In genomic region chr15:100375066-100375465, GRCm38 (mm10) we compare ENCODE assay signal across 9 mouse cellular contexts. TPM values are rescaled to one million over a fixed set of nuclear protein-coding genes. Genes with fewer than 3 reads are reported as not detected.
DNase-seq lines count a peak whose midpoint lies in the region; ATAC-seq lines count a peak whose summit lies in the region.
"Had no signal": no experiment of that assay in that cellular context is flagged by ENCODE, and none has a peak within 500 bp of the region (broad histone marks: within the 10 kb centered on the region; RNA-seq: fewer than 3 reads in every experiment).

No protein-coding gene starts in this region.

- H3K4me3 ChIP-seq in midbrain, embryonic 11.5 days (ENCODE audit: low read depth, low read length): no peak overlapping the region
- no peak overlapping the region for H3K4me3 ChIP-seq in midbrain, embryonic 13.5 days (replicated peaks)

- no peaks in the 10 kb centered on the region for H3K36me3 ChIP-seq in midbrain, embryonic 11.5 days (ENCODE audit: control insufficient read depth, insufficient read depth, low read length)
- H3K36me3 ChIP-seq in midbrain, embryonic 13.5 days: no peaks in the 10 kb centered on the region

- no peak overlapping the region for H3K9ac ChIP-seq in midbrain, embryonic 11.5 days (ENCODE audit: low read length)
- no peak overlapping the region for H3K9ac ChIP-seq in midbrain, embryonic 13.5 days (replicated peaks)

- ATAC-seq in midbrain, embryonic 11.5 days (ENCODE audit: low FRiP score): no peak
- no peak for ATAC-seq in midbrain, embryonic 13.5 days
- no peak for ATAC-seq in megakaryocyte, adult 5-6 weeks (ENCODE audit: poor library complexity, severe bottlenecking)

- 40% methylated on average over 5 of the region's 5 CpGs for WGBS in midbrain, embryonic 11.5 days
- WGBS in midbrain, embryonic 13.5 days: 38% methylated on average over 5 of the region's 5 CpGs

- intact Hi-C loops in heart, postnatal 36 days (cut with DNase I): loop anchor here (2.0 kb wide), 2 partner anchors 112 to 352 kb away; no protein-coding TSS in a partner anchor
- intact Hi-C loops in left cerebral cortex, postnatal 14 days (cut with DNase I): loop anchor here (10.0 kb wide), 3 partner anchors 50 to 350 kb away; no protein-coding TSS in a partner anchor

- no peaks in the 10 kb centered on the region for H3K4me1 ChIP-seq in midbrain, embryonic 11.5 days (ENCODE audit: control insufficient read depth, insufficient read depth, low read length)
- no peaks in the 10 kb centered on the region for H3K4me1 ChIP-seq in midbrain, embryonic 13.5 days (replicated peaks)

- DNase-seq in midbrain, embryonic 11.5 days (ENCODE audit: low spot score, missing footprints): peak; percentile 91
- peak; percentile 83 for DNase-seq in ZHBTc4 (ENCODE audit: low read depth, low spot score)
- peak; percentile 50 to 71 for DNase-seq in cerebellum, postnatal 36 days
- peak; percentile 48 to 67 for DNase-seq in heart, postnatal 36 days
- peak; percentile 84 for DNase-seq in left cerebral cortex, postnatal 14 days (ENCODE audit: low spot score in 2 of 2)
- peak; percentile 45 for DNase-seq in retina, postnatal 7 days (ENCODE audit: low read depth, low spot score)

- H3K4me2 ChIP-seq in midbrain, embryonic 11.5 days: no peak overlapping the region
- H3K4me2 ChIP-seq in midbrain, embryonic 13.5 days (replicated peaks): no peak overlapping the region

- no peaks in the 10 kb centered on the region for H3K27me3 ChIP-seq in midbrain, embryonic 11.5 days (ENCODE audit: control insufficient read depth, insufficient read depth, low read length)
- no peaks in the 10 kb centered on the region for H3K27me3 ChIP-seq in midbrain, embryonic 13.5 days

- H3K27ac ChIP-seq in midbrain, embryonic 11.5 days (ENCODE audit: low read depth, low read length): no peak overlapping the region
- no peak overlapping the region for H3K27ac ChIP-seq in midbrain, embryonic 13.5 days

- H3K9me3 ChIP-seq in midbrain, embryonic 11.5 days (ENCODE audit: control insufficient read depth, low read length): no peaks in the 10 kb centered on the region
- no peaks in the 10 kb centered on the region for H3K9me3 ChIP-seq in midbrain, embryonic 13.5 days

RNA-seq across cellular contexts. Expression of gene Higd1c, which starts 10.7 kb away (rescaled TPM):
- polyA plus RNA-seq in midbrain, embryonic 11.5 days (2014; fragmentation: Nextera tagmentation; extraction: Ambion mirVana): not detected in 2 replicates
- not detected in 2 replicates for polyA plus RNA-seq in midbrain, embryonic 13.5 days (2015; fragmentation: Nextera tagmentation; extraction: Ambion mirVana)
- total RNA-seq in heart, postnatal 36 days (2021): not detected
- not detected for total RNA-seq in left cerebral cortex, postnatal 14 days (2021)
- not detected in 2 replicates for total RNA-seq in megakaryocyte, adult 5-6 weeks (2015)
- not detected in 2 replicates for total RNA-seq in megakaryocyte, adult 5-6 weeks (2017)
- polyA plus RNA-seq: gonadal fat pad, adult 2 months had no signal

RNA-seq across cellular contexts. Expression of gene Mettl7a2, which starts 22.1 kb away (rescaled TPM):
- polyA plus RNA-seq in midbrain, embryonic 11.5 days (2014; fragmentation: Nextera tagmentation; extraction: Ambion mirVana): not detected in 2 replicates
- polyA plus RNA-seq in midbrain, embryonic 13.5 days (2015; fragmentation: Nextera tagmentation; extraction: Ambion mirVana): not detected in 2 replicates
- total RNA-seq in heart, postnatal 36 days (2021): 1 to 10 TPM in 1 of 2 experiments, under 1 TPM in 1; 0.89 to 1.0 TPM
- total RNA-seq in left cerebral cortex, postnatal 14 days (2021): under 1 TPM in 1 of 2 experiments, not detected in 1; 0.20 TPM
- total RNA-seq in megakaryocyte, adult 5-6 weeks (2015): not detected in 2 replicates
- not detected in 2 replicates for total RNA-seq in megakaryocyte, adult 5-6 weeks (2017)

RNA-seq across cellular contexts. Expression of gene Methig1, which starts 22.1 kb away (rescaled TPM):
- polyA plus RNA-seq in midbrain, embryonic 11.5 days (2014; fragmentation: Nextera tagmentation; extraction: Ambion mirVana): not detected in 2 replicates
- polyA plus RNA-seq in midbrain, embryonic 13.5 days (2015; fragmentation: Nextera tagmentation; extraction: Ambion mirVana): not detected in 2 replicates
- total RNA-seq in heart, postnatal 36 days (2021): not detected
- total RNA-seq in left cerebral cortex, postnatal 14 days (2021): not detected
- total RNA-seq in megakaryocyte, adult 5-6 weeks (2015): not detected in 2 replicates
- total RNA-seq in megakaryocyte, adult 5-6 weeks (2017): not detected in 2 replicates

RNA-seq across cellular contexts. Expression of gene Mettl7a3, which starts 40.3 kb away (rescaled TPM):
- polyA plus RNA-seq in midbrain, embryonic 11.5 days (2014; fragmentation: Nextera tagmentation; extraction: Ambion mirVana): not detected in 2 replicates
- not detected in 2 replicates for polyA plus RNA-seq in midbrain, embryonic 13.5 days (2015; fragmentation: Nextera tagmentation; extraction: Ambion mirVana)
- total RNA-seq in heart, postnatal 36 days (2021): not detected
- total RNA-seq in left cerebral cortex, postnatal 14 days (2021): under 1 TPM in 1 of 2 experiments, not detected in 1; 0.37 TPM
- total RNA-seq in megakaryocyte, adult 5-6 weeks (2015): not detected in 2 replicates
- not detected in 2 replicates for total RNA-seq in megakaryocyte, adult 5-6 weeks (2017)

RNA-seq across cellular contexts. Expression of gene Gm5475, which starts 46.9 kb away (rescaled TPM):
- not detected in 2 replicates for polyA plus RNA-seq in midbrain, embryonic 11.5 days (2014; fragmentation: Nextera tagmentation; extraction: Ambion mirVana)
- polyA plus RNA-seq in midbrain, embryonic 13.5 days (2015; fragmentation: Nextera tagmentation; extraction: Ambion mirVana): 0.08 and 0.11 TPM in 2 replicates
- not detected for total RNA-seq in heart, postnatal 36 days (2021)
- under 1 TPM in 1 of 2 experiments, not detected in 1; 0.13 TPM for total RNA-seq in left cerebral cortex, postnatal 14 days (2021)
- not detected in 2 replicates for total RNA-seq in megakaryocyte, adult 5-6 weeks (2015)
- total RNA-seq in megakaryocyte, adult 5-6 weeks (2017): not detected in 2 replicates
